In the genomic region with DNA sequence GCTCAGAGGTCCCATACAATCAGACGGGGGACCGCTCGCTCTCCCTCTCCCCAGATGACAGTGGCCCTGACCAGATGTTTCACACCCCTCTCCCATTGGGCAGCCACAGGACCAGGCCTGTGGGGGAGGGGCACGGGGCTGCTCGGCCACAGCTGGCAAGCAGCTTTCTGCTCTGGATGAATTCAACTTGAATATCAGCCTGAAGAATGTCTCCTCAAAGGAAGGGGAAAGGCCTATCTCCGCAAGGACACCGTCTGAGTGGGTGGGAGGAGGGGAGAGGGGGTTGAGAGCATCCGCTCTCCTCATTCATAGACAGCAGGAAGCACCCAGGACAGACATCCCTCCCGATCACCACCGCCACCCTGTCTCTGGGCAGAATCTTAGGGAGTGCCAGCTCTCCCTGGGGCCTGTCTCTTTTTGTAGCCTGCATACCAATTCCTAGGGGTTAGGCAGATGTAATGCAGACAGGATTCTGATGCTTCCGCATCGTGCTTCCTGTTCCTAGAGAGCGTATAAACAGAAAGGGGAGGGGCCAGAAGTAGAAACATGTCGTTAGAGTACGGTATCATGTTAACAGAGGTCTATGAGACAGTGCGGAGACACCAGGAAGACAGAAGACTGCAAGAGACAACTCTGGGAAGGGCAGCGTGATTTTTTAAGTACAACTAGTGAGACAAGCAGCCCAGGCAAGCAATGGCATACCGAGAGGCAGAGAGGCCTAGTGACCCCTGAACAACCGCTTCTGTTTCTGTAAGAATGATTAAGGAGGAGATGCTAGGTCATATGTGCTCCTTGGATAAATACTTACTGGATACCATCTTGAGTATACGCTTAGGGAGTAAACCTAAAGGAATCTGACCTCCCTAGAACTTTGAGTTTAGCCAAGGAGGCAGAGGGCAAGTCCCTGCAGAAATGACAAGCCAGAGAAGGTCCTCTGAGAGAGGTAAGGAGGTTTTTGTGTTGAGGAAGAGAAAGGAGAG, we compare ENCODE assay signal across 8 mouse cellular contexts.
DNase-seq lines count a peak whose midpoint lies in the region; ATAC-seq and TF ChIP-seq lines count a peak whose summit lies in the region.

No protein-coding gene starts in this region.

- H3K4me3 ChIP-seq in erythroblast, embryonic 14.5 days (replicated peaks) = peak overlapping the region; percentile 1
- H3K4me3 ChIP-seq in E14TG2a.4 (replicated peaks; ENCODE audit: low read length) = peak overlapping the region; percentile 54
- H3K4me3 ChIP-seq in lung, embryonic 16.5 days (ENCODE audit: low read length) = no peak overlapping the region
- H3K4me3 ChIP-seq in stomach, embryonic 16.5 days (replicated peaks; ENCODE audit: low read length) = no peak overlapping the region

- peak; percentile 61 for DNase-seq in heart, postnatal 4 days
- DNase-seq in cerebellum, postnatal 14 days = no peak
- no peak for DNase-seq in Muller cell, postnatal 12 days (ENCODE audit: inconsistent ontology term)

- ATAC-seq in erythroblast, adult 5-6 weeks (replicated peaks; ENCODE audit: low FRiP score, poor library complexity, severe bottlenecking) = no peak
- peak; percentile 62; the same call in 1 of the 2 replicates for ATAC-seq in lung, embryonic 16.5 days (ENCODE audit: low read depth)
- ATAC-seq in stomach, embryonic 16.5 days (ENCODE audit: insufficient read depth, low FRiP score) = peak; percentile 69

- 30% methylated on average over 20 of the region's 20 CpGs for WGBS in lung, embryonic 16.5 days
- WGBS in stomach, embryonic 16.5 days = 33% methylated on average over 20 of the region's 20 CpGs

- no peaks in the 10 kb centered on the region for H3K36me3 ChIP-seq in erythroblast, embryonic 14.5 days (ENCODE audit: control insufficient read depth)
- H3K36me3 ChIP-seq in E14TG2a.4 (ENCODE audit: insufficient read depth, low read length) = no peaks in the 10 kb centered on the region
- H3K36me3 ChIP-seq in lung, embryonic 16.5 days (ENCODE audit: control insufficient read depth, insufficient read depth, low read length) = no peaks in the 10 kb centered on the region
- H3K36me3 ChIP-seq in stomach, embryonic 16.5 days (ENCODE audit: control insufficient read depth, insufficient read depth, low read length) = no peaks in the 10 kb centered on the region

- H3K27me3 ChIP-seq in erythroblast, embryonic 14.5 days (ENCODE audit: control insufficient read depth) = no peaks in the 10 kb centered on the region
- H3K27me3 ChIP-seq in E14TG2a.4 (ENCODE audit: insufficient read depth, low read length) = no peaks in the 10 kb centered on the region; the same call in 1 of the 2 replicates
- H3K27me3 ChIP-seq in lung, embryonic 16.5 days (ENCODE audit: control insufficient read depth, insufficient read depth, low read depth, low read length) = no peaks in the 10 kb centered on the region
- H3K27me3 ChIP-seq in stomach, embryonic 16.5 days (ENCODE audit: control insufficient read depth, insufficient read depth, low read length) = no peaks in the 10 kb centered on the region

- TF ChIP-seq CTCF in E14TG2a.4 (conservative IDR thresholded peaks at IDR 0.05; ENCODE audit: low read length) = no peak

- H3K9me3 ChIP-seq in erythroblast, embryonic 14.5 days (ENCODE audit: control insufficient read depth, low read length) = no peaks in the 10 kb centered on the region
- H3K9me3 ChIP-seq in E14TG2a.4 (ENCODE audit: low read length) = 0 out of 2 replicates have a peak, but pooled peaks cover 3% of the 10 kb centered on the region
- no peaks in the 10 kb centered on the region; the same call in 1 of the 2 replicates for H3K9me3 ChIP-seq in lung, embryonic 16.5 days (ENCODE audit: control insufficient read depth, low read length)
- no peaks in the 10 kb centered on the region for H3K9me3 ChIP-seq in stomach, embryonic 16.5 days (replicated peaks; ENCODE audit: control insufficient read depth, low read length)

- H3K4me2 ChIP-seq in lung, embryonic 16.5 days (ENCODE audit: low read depth, low read length) = peak overlapping the region; percentile 31
- peak overlapping the region; percentile 22; the same call in 1 of the 2 replicates for H3K4me2 ChIP-seq in stomach, embryonic 16.5 days (ENCODE audit: low read depth, low read length)

- H3K9ac ChIP-seq in lung, embryonic 16.5 days (ENCODE audit: low read length) = 0 out of 2 replicates have a peak overlapping the region, but pooled peaks have one; percentile 5
- peak overlapping the region; percentile 47 for H3K9ac ChIP-seq in stomach, embryonic 16.5 days (ENCODE audit: low read length)

- no peak overlapping the region for H3K27ac ChIP-seq in lung, embryonic 16.5 days (ENCODE audit: low read length)
- peak overlapping the region; percentile 64; the same call in 1 of the 2 replicates for H3K27ac ChIP-seq in stomach, embryonic 16.5 days (ENCODE audit: low read length)

- H3K4me1 ChIP-seq in erythroblast, embryonic 14.5 days (ENCODE audit: control insufficient read depth) = peaks cover 4% of the 10 kb centered on the region
- peaks cover 18% of the 10 kb centered on the region for H3K4me1 ChIP-seq in E14TG2a.4 (replicated peaks; ENCODE audit: low read depth, low read length)
- peaks cover 16% of the 10 kb centered on the region for H3K4me1 ChIP-seq in lung, embryonic 16.5 days (replicated peaks; ENCODE audit: control insufficient read depth, insufficient read depth, low read length)
- H3K4me1 ChIP-seq in stomach, embryonic 16.5 days (ENCODE audit: control insufficient read depth, insufficient read depth, low read length) = peaks cover 23% of the 10 kb centered on the region

Comparison
In these comparisons a context has a peak if more than half of its experiments do, and no peak if none do; other contexts are left out.
1. H3K4me3 ChIP-seq: peak in erythroblast, embryonic 14.5 days (single experiment) and E14TG2a.4 (single experiment); none in lung, embryonic 16.5 days (single experiment) and stomach, embryonic 16.5 days (single experiment).